Mouse (Mus musculus) layer of hippocampus, adult 2 months (tissue): ENCODE results near the gene Nmral1. TPM values are rescaled to one million over a fixed set of nuclear protein-coding genes. Genes with fewer than 3 reads are reported as not detected.

Experiments used
- DNase-seq, 2 experiments: peaks; one replicate each; pipeline ENCODE4 v3.0.0; 2022; ENCODE audit warnings: low spot score in 2 of 2
- H3K27ac ChIP-seq: fragments of 200-600 bp; 2 replicates; pipeline ENCODE4 v1.8.1; 2022
- H3K4me3 ChIP-seq: fragments of 200-600 bp; 2 replicates; pipeline ENCODE4 v1.8.1; 2022; ENCODE audit warnings: mild to moderate bottlenecking
- CTCF ChIP-seq: fragments of 200-600 bp; conservative IDR thresholded peaks from 2 replicates; pipeline ENCODE4 v1.8.1; 2022; ENCODE audit warnings: antibody characterized with exemption, mild to moderate bottlenecking, moderate library complexity
- total RNA-seq, 2 experiments: library from RNA; stranded (reverse); gene quantifications; 2 replicates each; pipeline ENCODE4 v1.2.3; 2021

The Nmral1 gene
- total RNA-seq, 2 experiments from 2014 or later = 16.8 to 17.4 TPM

DNA sequence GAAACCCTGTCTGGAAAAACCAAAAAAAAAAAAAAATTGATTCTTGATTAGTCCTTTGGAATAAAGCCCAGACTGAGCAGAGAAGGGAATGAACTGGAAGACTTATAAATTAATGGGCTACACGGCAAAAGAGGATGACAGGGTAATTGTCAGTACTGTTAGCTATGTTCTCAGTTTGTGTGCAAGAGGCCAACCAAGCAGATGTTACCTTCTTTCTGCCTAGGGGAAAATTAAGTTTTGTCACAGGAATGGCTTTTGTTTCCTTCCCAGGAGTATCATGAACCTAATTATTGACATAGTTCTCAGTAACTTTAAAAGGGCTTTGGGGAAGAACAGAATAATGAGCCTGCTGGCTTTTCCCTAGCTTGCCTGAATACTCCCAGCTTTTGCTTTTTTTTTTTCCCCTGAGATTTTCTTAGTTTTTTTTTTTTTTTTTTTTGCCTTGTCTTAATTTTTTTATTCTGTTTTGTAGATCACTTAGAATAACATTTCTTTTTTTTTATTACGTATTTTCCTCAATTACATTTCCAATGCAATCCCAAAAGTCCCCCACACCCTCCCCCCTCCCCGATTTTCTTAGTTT is 11.7 kb upstream of the Nmral1 start:
- Histone ChIP-seq H3K27ac (no peak overlapping the region), H3K4me3 (no peak overlapping the region)
- no peak for TF ChIP-seq CTCF
- DNase-seq = no peak

DNA sequence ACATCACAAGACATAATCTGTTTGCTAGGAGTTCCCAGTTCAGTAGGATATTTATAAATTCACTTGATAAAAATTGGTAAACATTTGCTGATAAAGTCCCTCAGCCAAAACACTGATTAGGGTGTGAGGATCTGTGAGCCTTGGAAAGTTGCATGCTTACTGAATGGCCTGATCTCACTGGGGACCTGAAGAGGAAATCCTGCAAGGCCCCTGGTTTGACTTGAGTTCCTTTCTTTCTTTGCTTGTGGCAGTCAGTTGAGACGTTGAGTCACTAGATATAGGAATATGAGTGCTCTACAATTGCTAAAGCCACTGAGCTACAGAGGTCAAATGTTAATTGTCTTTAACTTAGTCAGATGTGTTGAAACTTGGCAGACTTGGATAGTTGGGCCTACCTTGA is 8.8 kb upstream of the Nmral1 start:
- no peak for DNase-seq
- TF ChIP-seq CTCF = no peak
- peak overlapping the region; percentile 89; the same call in 1 of the 2 replicates for H3K4me3 ChIP-seq

DNA sequence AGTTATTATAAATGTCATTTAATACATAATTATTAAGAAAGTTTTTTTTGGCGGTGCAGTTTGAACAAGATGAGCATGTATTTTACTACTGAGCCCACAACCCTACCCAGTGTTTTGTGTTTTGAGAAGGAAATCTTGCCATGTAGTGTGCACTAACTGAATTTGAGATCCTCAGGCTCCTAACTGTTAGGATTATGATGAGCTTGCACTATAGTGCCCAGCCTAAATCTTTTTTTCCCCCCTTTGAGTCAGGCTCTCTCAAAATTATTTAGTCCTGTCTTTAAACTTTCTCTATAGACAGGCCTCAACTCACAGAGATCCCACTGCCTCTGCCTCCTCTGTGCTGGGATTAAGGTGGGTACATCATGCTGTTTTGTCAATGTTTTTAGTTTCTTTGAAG is 8.4 kb upstream of the Nmral1 start:
- peak overlapping the region; percentile 89 for H3K4me3 ChIP-seq
- TF ChIP-seq CTCF = no peak
- H3K27ac ChIP-seq = peak overlapping the region; percentile 18; the same call in 1 of the 2 replicates
- DNase-seq = no peak

More for the DNA sequence above, 8.8 kb upstream of the Nmral1 start:
- H3K27ac ChIP-seq = peak overlapping the region; percentile 18; the same call in 1 of the 2 replicates

DNA sequence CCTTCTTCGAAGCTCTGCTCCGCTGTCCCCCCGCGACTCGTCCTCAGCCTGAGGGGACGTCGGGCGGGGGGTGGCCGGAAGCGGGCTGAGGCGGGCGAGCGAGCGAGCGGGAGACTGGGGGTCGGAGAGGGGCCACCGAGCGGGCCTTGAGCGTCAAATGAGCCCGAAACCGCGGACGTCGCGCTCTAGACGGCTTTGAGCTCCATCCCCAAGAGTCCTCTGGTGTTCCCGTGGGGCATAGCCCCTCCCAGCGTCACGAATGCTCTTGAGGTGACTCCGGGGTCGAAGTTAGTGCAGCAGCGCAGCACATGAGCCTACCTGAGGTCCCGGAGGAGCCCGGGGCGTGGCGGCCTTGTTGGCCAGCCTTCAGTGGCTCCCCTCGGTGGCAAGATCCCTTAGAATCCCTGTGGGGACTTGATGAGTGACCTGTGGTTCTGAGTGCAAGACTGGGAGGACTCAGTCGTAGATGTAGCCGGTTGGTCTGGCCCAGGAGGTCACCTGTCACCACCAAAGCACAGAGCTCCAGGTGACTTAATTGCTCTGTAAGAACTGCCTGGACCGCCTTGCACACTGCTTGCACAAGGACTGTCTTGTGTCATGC is 7.5 kb upstream of the Nmral1 start:
- peak overlapping the region; percentile 89 for H3K4me3 ChIP-seq
- no peak for DNase-seq
- peak overlapping the region; percentile 96 for H3K27ac ChIP-seq
- no peak for TF ChIP-seq CTCF

DNA sequence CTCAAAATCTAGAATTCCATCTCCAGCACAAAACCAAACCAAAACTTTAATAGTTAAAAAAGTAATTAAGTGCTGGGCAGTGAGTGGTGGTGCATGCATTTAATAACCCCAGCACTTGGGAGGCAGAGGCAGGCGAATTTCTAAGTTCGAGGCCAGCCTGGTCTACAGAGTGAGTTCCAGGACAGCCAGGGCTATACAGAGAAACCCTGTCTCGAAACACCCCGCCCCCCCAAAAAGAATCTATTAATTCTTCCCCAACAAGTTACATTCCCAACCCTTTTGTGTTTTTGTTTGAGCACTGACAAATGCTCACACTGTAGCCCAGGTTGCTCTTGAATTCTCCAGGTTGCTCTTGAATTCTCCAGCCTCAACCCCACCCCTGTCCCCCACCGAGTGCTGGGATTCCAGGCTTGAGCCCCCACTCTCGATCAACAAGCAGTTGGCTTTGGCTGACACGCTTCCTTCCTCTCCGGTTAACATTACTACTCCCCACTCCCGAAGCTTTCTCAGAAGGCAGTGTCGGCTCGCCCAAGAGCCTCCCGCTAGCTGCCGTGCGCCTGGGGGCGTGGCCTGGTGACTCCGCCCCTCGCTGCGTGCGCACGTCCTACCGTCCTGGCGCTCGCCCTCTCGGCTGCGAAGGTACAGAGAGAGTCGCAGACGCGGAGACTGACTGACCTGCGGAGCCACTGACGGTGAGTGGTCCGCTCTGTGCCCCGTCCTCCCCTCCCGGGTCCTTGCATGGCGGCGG is 6.8 kb upstream of the Nmral1 start, which contains the start of gene Hmox2:
Hmox2 (plus strand) TSS at position 582 of the 748 bp plus-strand sequence.
- TF ChIP-seq CTCF = no peak
- peak; percentile 92 to 94 for DNase-seq
- Histone ChIP-seq H3K4me3 (peak within 1 kb of the TSS; percentile 89), H3K27ac (peak within 1 kb of the TSS; percentile 96)

DNA sequence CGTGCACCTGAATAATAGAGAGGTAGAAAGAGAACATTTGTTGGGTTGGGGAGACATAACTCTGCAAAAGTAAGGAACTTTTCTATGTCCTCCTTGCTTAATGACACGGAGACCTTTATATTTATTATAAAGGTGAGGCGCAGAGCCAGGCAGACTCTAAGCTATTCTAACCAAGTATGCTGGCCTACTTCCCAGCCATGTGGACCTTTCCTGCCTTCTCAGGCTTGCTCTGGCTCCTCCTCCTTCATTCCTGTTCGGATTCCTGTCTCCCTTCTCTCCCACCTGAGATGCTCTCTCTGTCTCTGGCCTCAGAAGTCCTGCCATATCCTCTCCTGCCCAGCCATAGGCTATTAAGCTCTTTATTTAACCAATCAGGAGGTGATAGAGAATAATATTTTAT is 6.1 kb upstream of the Nmral1 start:
- Histone ChIP-seq H3K27ac (no peak overlapping the region), H3K4me3 (no peak overlapping the region)
- no peak for DNase-seq
- no peak for TF ChIP-seq CTCF

DNA sequence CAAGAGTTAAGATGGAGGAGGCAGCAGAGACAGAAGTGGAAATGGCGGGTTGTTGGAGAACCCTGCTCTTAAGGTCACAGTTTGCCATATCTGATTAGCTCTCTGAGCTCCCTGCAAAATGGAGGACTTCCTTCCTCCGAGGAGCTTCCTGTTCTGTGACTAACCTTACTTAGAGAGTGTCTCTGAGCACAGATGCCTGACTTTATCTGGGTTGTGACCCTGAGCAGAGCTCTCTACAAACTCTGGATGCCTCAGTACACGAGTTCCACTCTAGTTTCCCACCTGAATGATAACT is 3.7 kb upstream of the Nmral1 start:
- no peak for DNase-seq
- no peak for TF ChIP-seq CTCF
- Histone ChIP-seq H3K4me3 (no peak overlapping the region), H3K27ac (peak overlapping the region; percentile 43)

DNA sequence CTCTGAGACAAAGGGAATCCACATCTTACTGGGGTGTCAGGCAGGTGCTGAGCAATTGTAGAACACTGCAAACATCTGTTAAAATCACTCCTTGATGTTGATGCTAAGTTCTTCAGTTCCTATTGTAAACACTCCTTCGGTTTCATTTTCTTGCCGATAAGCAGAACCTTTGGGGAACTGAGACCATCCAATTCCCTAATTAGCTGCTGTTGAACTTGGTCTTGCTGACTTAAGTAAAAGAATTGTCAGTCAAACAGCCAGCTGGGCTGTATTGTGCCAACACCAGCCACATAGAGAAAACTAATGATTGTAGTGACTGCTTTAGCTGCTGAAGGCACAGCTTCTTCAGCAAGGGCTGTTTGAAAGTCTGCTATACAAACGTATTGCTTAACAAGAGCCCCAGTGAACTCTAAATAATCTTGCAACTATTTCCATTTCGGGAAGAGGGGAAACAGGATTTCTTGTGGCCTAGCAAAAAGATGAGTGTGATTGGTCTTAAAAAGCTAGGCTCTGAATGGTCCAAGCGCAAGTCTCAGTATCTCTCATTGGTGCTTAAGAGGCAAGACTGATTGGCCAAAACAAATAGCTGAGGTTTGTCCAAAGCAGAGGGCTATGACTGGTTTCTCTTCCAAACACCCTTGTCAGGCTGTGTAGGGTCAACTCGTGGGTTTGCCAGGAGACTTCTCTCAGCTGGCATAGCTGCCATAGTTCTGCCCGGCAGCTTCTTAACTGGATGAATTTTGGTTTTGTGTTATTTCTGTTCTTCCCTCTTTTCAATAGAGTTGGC is 3.2 kb upstream of the Nmral1 start:
- no peak for DNase-seq
- Histone ChIP-seq H3K27ac (peak overlapping the region; percentile 43), H3K4me3 (no peak overlapping the region)
- no peak for TF ChIP-seq CTCF

DNA sequence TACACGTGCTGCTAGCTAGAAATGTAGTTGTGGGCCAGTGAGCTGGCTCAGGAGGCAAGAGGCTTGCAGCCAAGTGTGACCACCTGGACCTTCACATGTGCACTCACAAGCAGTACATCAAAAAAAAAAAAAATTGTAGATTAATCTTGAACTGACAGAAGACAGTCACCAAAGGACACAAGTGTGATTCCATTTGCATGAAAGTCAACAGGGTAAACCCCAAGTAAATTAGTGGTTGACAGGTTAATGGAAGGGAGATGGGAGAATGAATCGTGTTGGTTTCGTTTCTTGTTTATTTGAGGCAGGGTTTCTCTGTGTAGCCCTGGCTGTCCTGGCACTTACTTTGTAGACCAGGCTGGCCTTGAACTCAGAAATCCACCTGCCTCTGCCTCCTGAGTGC is 1.3 kb downstream of the Nmral1 start:
- no peak for DNase-seq
- Histone ChIP-seq H3K27ac (no peak overlapping the region), H3K4me3 (peak overlapping the region; percentile 70)
- TF ChIP-seq CTCF = no peak

DNA sequence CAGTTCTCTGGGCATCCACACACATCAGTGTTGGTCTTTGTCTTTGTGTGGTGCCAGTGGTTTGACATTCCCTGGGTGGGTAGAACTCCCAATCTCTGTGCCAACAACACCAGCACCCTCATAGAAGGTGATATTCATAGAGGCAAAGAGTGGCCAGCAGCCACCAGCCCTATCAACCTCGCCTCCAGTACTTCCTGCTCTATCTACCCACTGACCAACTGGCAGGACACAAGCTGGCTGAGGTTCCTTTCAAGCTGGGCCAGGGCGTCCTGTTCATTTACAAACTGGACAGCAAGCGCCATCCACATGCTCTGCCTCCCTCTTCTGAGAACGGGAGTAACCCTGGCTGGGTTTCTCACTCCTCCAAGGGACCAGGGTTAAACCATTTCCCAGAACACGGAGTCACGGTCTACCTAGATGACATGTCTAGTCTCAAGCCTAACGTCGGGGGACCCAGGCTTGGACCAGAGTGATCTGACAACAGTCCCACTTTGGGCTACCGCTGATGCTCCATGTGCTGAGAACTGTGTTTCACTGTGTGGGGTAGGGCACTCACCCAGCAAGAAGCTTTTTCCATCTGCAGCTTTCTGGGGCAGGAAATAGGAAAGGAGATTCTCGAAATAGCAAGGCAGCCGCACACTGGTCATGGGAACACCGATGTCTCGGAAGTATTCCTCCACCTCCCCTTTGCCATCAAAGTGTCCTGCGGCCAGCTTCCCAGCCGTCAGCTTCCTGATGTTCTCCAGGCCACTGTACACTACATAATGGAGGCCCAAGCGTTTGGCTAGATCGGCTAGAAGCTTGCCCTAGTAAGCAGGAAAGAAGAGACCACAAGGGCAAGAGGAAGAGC is 5.1 kb downstream of the Nmral1 start:
- no peak for DNase-seq
- H3K27ac ChIP-seq = peak overlapping the region; percentile 61
- TF ChIP-seq CTCF = no peak
- no peak overlapping the region for H3K4me3 ChIP-seq

DNA sequence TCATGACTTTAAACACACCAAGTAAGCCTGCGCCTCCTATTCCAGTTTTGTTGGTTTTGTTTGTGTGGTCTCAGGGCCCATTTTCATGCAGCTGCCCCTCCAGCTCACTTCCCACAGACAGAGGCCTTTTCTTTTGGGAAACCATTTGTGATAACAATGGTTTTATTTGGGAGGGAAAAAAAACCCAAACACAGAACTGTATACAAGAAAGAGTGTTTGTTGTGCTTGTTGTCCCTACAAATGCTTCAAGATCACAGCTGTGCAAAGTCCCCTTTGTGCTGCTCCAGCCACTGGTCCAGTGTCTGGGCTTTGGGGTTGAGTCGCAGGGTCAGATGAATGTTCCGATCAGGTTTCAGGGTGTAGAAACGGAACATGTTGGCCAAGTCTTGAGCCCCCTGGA is 8.0 kb downstream of the Nmral1 start:
- DNase-seq = no peak
- peak overlapping the region; percentile 72 for H3K27ac ChIP-seq
- no peak for TF ChIP-seq CTCF
- H3K4me3 ChIP-seq = no peak overlapping the region

DNA sequence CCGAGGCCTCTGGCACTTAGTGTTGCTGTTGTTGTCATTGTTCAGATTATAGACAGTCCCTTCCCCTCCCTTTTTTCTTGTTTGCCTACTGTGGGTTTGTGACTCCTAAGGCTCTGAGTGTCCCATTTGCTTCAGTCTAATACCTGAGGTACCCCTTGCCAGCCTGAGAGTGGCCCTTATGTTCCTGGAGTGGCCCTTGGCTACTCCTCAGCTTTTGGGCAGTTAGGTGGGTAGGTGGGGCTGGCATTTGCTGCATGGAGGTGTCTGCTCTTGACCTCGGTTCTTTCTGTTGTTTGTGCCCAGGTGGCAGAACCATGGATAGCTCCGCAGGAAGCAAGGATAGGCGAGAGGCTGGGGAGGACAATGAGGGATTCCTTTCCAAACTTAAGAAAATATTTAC is 13.6 kb downstream of the Nmral1 start:
- H3K4me3 ChIP-seq = no peak overlapping the region
- DNase-seq = no peak
- no peak for TF ChIP-seq CTCF
- no peak overlapping the region for H3K27ac ChIP-seq
